ENCODE assay signal across 8 mouse cellular contexts in the genomic region with DNA sequence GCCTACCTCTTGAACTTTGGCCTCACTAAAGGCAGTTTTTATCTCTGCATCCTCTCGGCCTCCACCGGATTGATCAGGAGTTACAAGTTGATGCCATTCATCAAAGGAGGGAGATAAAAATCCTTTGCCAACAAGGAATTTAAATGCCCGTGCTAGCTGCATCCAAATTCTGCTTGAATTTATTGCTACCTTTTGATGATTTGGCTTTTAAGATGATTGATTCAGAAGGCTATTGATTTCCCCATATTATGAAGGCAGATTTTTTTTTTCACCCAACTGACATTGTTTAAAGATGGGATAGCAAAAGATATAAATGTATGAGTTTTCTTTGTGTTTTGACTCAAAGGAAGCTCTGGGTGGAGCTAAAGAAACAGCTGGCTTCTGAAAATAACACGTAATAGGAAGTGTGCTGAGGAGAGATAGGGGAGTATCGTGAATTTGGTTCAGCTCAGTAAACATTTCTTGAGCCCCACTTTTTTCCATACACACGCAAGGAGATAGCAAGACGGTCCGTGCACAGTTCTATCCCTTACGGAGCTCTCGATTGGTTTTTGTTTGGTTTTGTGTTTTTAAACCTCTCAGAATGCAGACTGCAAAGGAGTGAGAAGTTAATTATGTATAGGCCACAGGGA. TPM values are rescaled to one million over a fixed set of nuclear protein-coding genes. Genes with fewer than 3 reads are reported as not detected.
A peak's percentile ranks its signal among the peaks of the same experiment; 100 is the strongest.
DNase-seq lines count a peak whose midpoint lies in the region; ATAC-seq and TF ChIP-seq lines count a peak whose summit lies in the region.

No protein-coding gene starts in this region.

- no peak for TF ChIP-seq POLR2A in kidney, adult 2 months (IDR thresholded peaks at IDR 0.05; ENCODE audit: low read depth, low read length)
- no peak for TF ChIP-seq POLR2A in bone marrow macrophage, adult 2 months (IDR thresholded peaks at IDR 0.05; ENCODE audit: borderline replicate concordance, low read depth, low read length)

- peak overlapping the region; percentile 16; the same call in 1 of the 2 replicates for H3K27ac ChIP-seq in kidney, adult 2 months (ENCODE audit: insufficient read depth, low read depth, low read length)
- H3K27ac ChIP-seq in bone marrow macrophage, adult 2 months (ENCODE audit: insufficient read depth, low read depth, low read length), result peak overlapping the region; percentile 57
- peak overlapping the region; percentile 87 for H3K27ac ChIP-seq in heart, embryonic 15.5 days
- peak overlapping the region; percentile 99 for H3K27ac ChIP-seq in liver, embryonic 16.5 days (ENCODE audit: low read length)

- H3K4me3 ChIP-seq in kidney, adult 2 months (ENCODE audit: insufficient read depth, low read depth, low read length), result peak overlapping the region; percentile 92
- peak overlapping the region; percentile 63 for H3K4me3 ChIP-seq in bone marrow macrophage, adult 2 months (ENCODE audit: insufficient read depth, low read length)
- H3K4me3 ChIP-seq in heart, embryonic 15.5 days, result peak overlapping the region; percentile 84
- peak overlapping the region; percentile 96 for H3K4me3 ChIP-seq in liver, embryonic 16.5 days (ENCODE audit: low read depth, low read length)

- H3K4me1 ChIP-seq in kidney, adult 2 months (ENCODE audit: control insufficient read depth, insufficient read depth, low read length), result peaks cover 3% of the 10 kb centered on the region; the same call in 1 of the 2 replicates
- peaks cover 18% of the 10 kb centered on the region for H3K4me1 ChIP-seq in bone marrow macrophage, adult 2 months (ENCODE audit: control insufficient read depth, insufficient read depth, low read length)
- H3K4me1 ChIP-seq in heart, embryonic 15.5 days (replicated peaks), result peaks cover 20% of the 10 kb centered on the region
- H3K4me1 ChIP-seq in liver, embryonic 16.5 days (ENCODE audit: control insufficient read depth, low read depth, low read length), result peaks cover 18% of the 10 kb centered on the region

- WGBS in kidney, adult 2 months, result 36% methylated on average over 10 of the region's 10 CpGs
- WGBS in heart, embryonic 15.5 days, result 34% methylated on average over 10 of the region's 10 CpGs
- WGBS in liver, embryonic 16.5 days (ENCODE audit: insufficient replicate concordance), result 3% methylated on average over 10 of the region's 10 CpGs

- TF ChIP-seq CTCF in kidney, adult 2 months (conservative IDR thresholded peaks at IDR 0.05; ENCODE audit: insufficient read depth, insufficient read length, low read depth, low read length), result no peak
- TF ChIP-seq CTCF in bone marrow macrophage, adult 2 months (IDR thresholded peaks at IDR 0.05; ENCODE audit: low read depth, low read length), result no peak

- no peaks in the 10 kb centered on the region for H3K36me3 ChIP-seq in kidney, adult 2 months (ENCODE audit: control insufficient read depth, insufficient read depth, low read length)
- H3K36me3 ChIP-seq in heart, embryonic 15.5 days, result peaks cover 4% of the 10 kb centered on the region; the same call in 1 of the 2 replicates
- H3K36me3 ChIP-seq in liver, embryonic 16.5 days (ENCODE audit: control insufficient read depth, insufficient read depth), result peaks cover 34% of the 10 kb centered on the region

- peak overlapping the region; percentile 84 for H3K9ac ChIP-seq in heart, embryonic 15.5 days
- peak overlapping the region; percentile 98 for H3K9ac ChIP-seq in liver, embryonic 16.5 days (ENCODE audit: low read depth, low read length)

- DNase-seq in kidney, adult 2 months, result peak; percentile 23
- no peak for DNase-seq in kidney, adult 18-20 months
- peak; percentile 42 to 64 for DNase-seq in spleen, postnatal 4 days (ENCODE audit: low spot score in 2 of 2)
- no peak for DNase-seq in gastrocnemius, postnatal 25 days
- no peak for DNase-seq in layer of hippocampus, adult 9-10 months (ENCODE audit: low spot score)

- H3K9me3 ChIP-seq in heart, embryonic 15.5 days (replicated peaks), result no peaks in the 10 kb centered on the region
- H3K9me3 ChIP-seq in liver, embryonic 16.5 days (replicated peaks; ENCODE audit: control insufficient read depth, low read length), result no peaks in the 10 kb centered on the region

- H3K27me3 ChIP-seq in kidney, adult 2 months (replicated peaks; ENCODE audit: control insufficient read depth, insufficient read depth, low read length), result no peaks in the 10 kb centered on the region
- H3K27me3 ChIP-seq in heart, embryonic 15.5 days, result no peaks in the 10 kb centered on the region
- no peaks in the 10 kb centered on the region for H3K27me3 ChIP-seq in liver, embryonic 16.5 days (ENCODE audit: control insufficient read depth, insufficient read depth, low read depth, low read length)

- ATAC-seq in heart, embryonic 15.5 days (replicated peaks; ENCODE audit: insufficient number of reproducible peaks, insufficient read depth, low FRiP score, low read depth), result no peak
- peak; percentile 78 for ATAC-seq in liver, embryonic 16.5 days (ENCODE audit: low read depth)

- peak overlapping the region; percentile 88 for H3K4me2 ChIP-seq in heart, embryonic 15.5 days
- H3K4me2 ChIP-seq in liver, embryonic 16.5 days (ENCODE audit: low read depth, low read length), result peak overlapping the region; percentile 61

RNA-seq across cellular contexts. Expression of gene Cmas, which starts 1.0 kb away (rescaled TPM):
- polyA plus RNA-seq in kidney, adult 2 months (2012; rRNA removed), result 11.4 and 16.5 TPM in 2 replicates
- 62.1 and 66.9 TPM in 2 replicates for polyA plus RNA-seq in bone marrow macrophage, adult 2 months (2012; ENCODE audit: insufficient read depth, insufficient read length, missing spikeins)
- 83.4 and 92.1 TPM in 2 replicates for polyA plus RNA-seq in heart, embryonic 15.5 days (2015; fragmentation: Nextera tagmentation; extraction: Ambion mirVana)
- polyA plus RNA-seq in liver, embryonic 16.5 days (2015; fragmentation: Nextera tagmentation; extraction: Ambion mirVana), result 156 and 159 TPM in 2 replicates
- total RNA-seq in gastrocnemius, postnatal 25 days (2021), result 10 to 100 TPM; 25.8 to 29.9 TPM

RNA-seq across cellular contexts. Expression of gene Sult6b2, which starts 46.9 kb away (rescaled TPM):
- polyA plus RNA-seq in kidney, adult 2 months (2012; rRNA removed), result not detected in 2 replicates
- polyA plus RNA-seq in bone marrow macrophage, adult 2 months (2012; ENCODE audit: insufficient read depth, insufficient read length, missing spikeins), result not detected in 2 replicates
- not detected in 2 replicates for polyA plus RNA-seq in heart, embryonic 15.5 days (2015; fragmentation: Nextera tagmentation; extraction: Ambion mirVana)
- polyA plus RNA-seq in liver, embryonic 16.5 days (2015; fragmentation: Nextera tagmentation; extraction: Ambion mirVana), result 0.06 and 0.14 TPM in 2 replicates
- not detected for total RNA-seq in gastrocnemius, postnatal 25 days (2021)

RNA-seq across cellular contexts. Expression of gene Abcc9, which starts 55.3 kb away (rescaled TPM):
- 4.1 and 5.3 TPM in 2 replicates for polyA plus RNA-seq in kidney, adult 2 months (2012; rRNA removed)
- not detected in 2 replicates for polyA plus RNA-seq in bone marrow macrophage, adult 2 months (2012; ENCODE audit: insufficient read depth, insufficient read length, missing spikeins)
- 14.6 and 15.2 TPM in 2 replicates for polyA plus RNA-seq in heart, embryonic 15.5 days (2015; fragmentation: Nextera tagmentation; extraction: Ambion mirVana)
- 1.5 and 2.1 TPM in 2 replicates for polyA plus RNA-seq in liver, embryonic 16.5 days (2015; fragmentation: Nextera tagmentation; extraction: Ambion mirVana)
- total RNA-seq in gastrocnemius, postnatal 25 days (2021), result 100 to 1,000 TPM; 110 to 129 TPM

Comparison
In these comparisons a context has a peak if more than half of its experiments do, and no peak if none do; other contexts are left out.
1. DNase-seq: peak in kidney, adult 2 months (single experiment) and spleen, postnatal 4 days (2 of 2); none in kidney, adult 18-20 months (single experiment), gastrocnemius, postnatal 25 days (single experiment) and layer of hippocampus, adult 9-10 months (single experiment).
2. H3K27ac ChIP-seq: peak in every context shown above with its lines; median percentile 99 in liver, embryonic 16.5 days; 87 in heart, embryonic 15.5 days; 57 in bone marrow macrophage, adult 2 months; 16 in kidney, adult 2 months.
3. Peak in every context shown above with its lines, with median percentiles within 50 percentile points of each other: H3K4me3 ChIP-seq.